Mouse (Mus musculus): ENCODE measurements around the gene Helz2. TPM values are rescaled to one million over a fixed set of nuclear protein-coding genes. Genes with fewer than 3 reads are reported as not detected.

Helz2 gene
- polyA plus RNA-seq, 1 experiment from 2014 or later, result 1.6 TPM

GRCm38 (mm10) chr2:181231171-181231570 lies 10.7 kb downstream of the Helz2 start:
- TF ChIP-seq EP300 (optimal IDR thresholded peaks at IDR 0.05) (no peak), CTCF (IDR thresholded peaks at IDR 0.05; ENCODE audit: low read depth) (no peak)
- Histone ChIP-seq H3K27me3 (ENCODE audit: control insufficient read depth, insufficient read depth, low read length) (no peaks in the 10 kb centered on the region), H3K9me3 (ENCODE audit: control insufficient read depth, low read length) (no peaks in the 10 kb centered on the region), H3K9ac (ENCODE audit: low read length) (no peak overlapping the region), H3K36me3 (ENCODE audit: control insufficient read depth, insufficient read depth, low read length) (peaks cover 3% of the 10 kb centered on the region; the same call in 1 of the 2 replicates), H3K4me2 (replicated peaks; ENCODE audit: low read depth) (no peak overlapping the region), H3K4me1 (replicated peaks; ENCODE audit: control insufficient read depth, insufficient read depth) (no peaks in the 10 kb centered on the region), H3K4me3 (ENCODE audit: low read depth, low read length) (no peak overlapping the region), H3K27ac (replicated peaks) (no peak overlapping the region)
- no peak for ATAC-seq (ENCODE audit: low FRiP score, low TSS enrichment)
- 76% methylated on average over 20 of the region's 20 CpGs for WGBS
- DNase-seq (ENCODE audit: low spot score), result no peak

DNA sequence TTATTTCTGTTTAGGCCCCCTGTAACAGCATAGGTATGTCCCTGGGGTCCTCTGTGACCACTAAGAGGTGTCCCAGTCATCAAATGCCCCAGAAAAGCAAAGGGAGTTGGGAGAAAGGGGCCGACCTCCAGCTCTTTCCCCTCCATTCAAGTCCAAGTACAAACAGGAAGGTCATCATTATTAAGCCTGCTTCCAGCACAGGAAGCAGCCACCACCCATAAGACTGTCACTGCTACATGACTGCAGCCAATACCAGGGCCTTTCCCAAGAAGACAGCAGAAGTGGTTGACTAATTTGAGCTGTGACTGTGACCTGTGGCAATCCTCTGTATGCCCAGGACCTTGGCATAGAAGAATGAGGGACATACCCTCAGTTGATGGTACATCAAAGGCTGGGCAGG lies 13.5 kb downstream of the Helz2 start:
- DNase-seq (ENCODE audit: low spot score) (no peak), ATAC-seq (ENCODE audit: low FRiP score, low TSS enrichment) (no peak)
- H3K9me3 ChIP-seq (ENCODE audit: control insufficient read depth, low read length), result no peaks in the 10 kb centered on the region
- no peak overlapping the region for H3K4me3 ChIP-seq (ENCODE audit: low read depth, low read length)
- H3K27ac ChIP-seq (replicated peaks), result no peak overlapping the region
- no peaks in the 10 kb centered on the region for H3K27me3 ChIP-seq (ENCODE audit: control insufficient read depth, insufficient read depth, low read length)
- H3K4me1 ChIP-seq (replicated peaks; ENCODE audit: control insufficient read depth, insufficient read depth), result no peaks in the 10 kb centered on the region
- TF ChIP-seq EP300 (optimal IDR thresholded peaks at IDR 0.05) (no peak), CTCF (IDR thresholded peaks at IDR 0.05; ENCODE audit: low read depth) (no peak)
- 79% methylated on average over 1 of the region's 1 CpGs for WGBS
- no peak overlapping the region for H3K4me2 ChIP-seq (replicated peaks; ENCODE audit: low read depth)
- peaks cover 3% of the 10 kb centered on the region; the same call in 1 of the 2 replicates for H3K36me3 ChIP-seq (ENCODE audit: control insufficient read depth, insufficient read depth, low read length)
- no peak overlapping the region for H3K9ac ChIP-seq (ENCODE audit: low read length)

- Histone ChIP-seq H3K4me3 (ENCODE audit: low read depth, low read length) (no peak overlapping the region), H3K27ac (replicated peaks) (no peak overlapping the region), H3K9ac (ENCODE audit: low read length) (no peak overlapping the region), H3K4me2 (replicated peaks; ENCODE audit: low read depth) (no peak overlapping the region), H3K27me3 (ENCODE audit: control insufficient read depth, insufficient read depth, low read length) (no peaks in the 10 kb centered on the region), H3K9me3 (ENCODE audit: control insufficient read depth, low read length) (no peaks in the 10 kb centered on the region), H3K4me1 (replicated peaks; ENCODE audit: control insufficient read depth, insufficient read depth) (no peaks in the 10 kb centered on the region), H3K36me3 (ENCODE audit: control insufficient read depth, insufficient read depth, low read length) (peaks cover 3% of the 10 kb centered on the region; the same call in 1 of the 2 replicates)
- 71% methylated on average over 3 of the region's 3 CpGs for WGBS
- no peak for TF ChIP-seq EP300 (optimal IDR thresholded peaks at IDR 0.05)
- TF ChIP-seq CTCF (IDR thresholded peaks at IDR 0.05; ENCODE audit: low read depth), result no peak
- ATAC-seq (ENCODE audit: low FRiP score, low TSS enrichment) (no peak), DNase-seq (ENCODE audit: low spot score) (no peak)
Observed at GRCm38 (mm10) chr2:181227122-181227521, 14.7 kb downstream of the Helz2 start.

- no peak for TF ChIP-seq EP300 (optimal IDR thresholded peaks at IDR 0.05)
- no peak for TF ChIP-seq CTCF (IDR thresholded peaks at IDR 0.05; ENCODE audit: low read depth)
- 68% methylated on average over 2 of the region's 2 CpGs for WGBS
- H3K9me3 ChIP-seq (ENCODE audit: control insufficient read depth, low read length), result no peaks in the 10 kb centered on the region
- H3K9ac ChIP-seq (ENCODE audit: low read length), result no peak overlapping the region
- no peak overlapping the region for H3K27ac ChIP-seq (replicated peaks)
- H3K4me2 ChIP-seq (replicated peaks; ENCODE audit: low read depth), result no peak overlapping the region
- no peaks in the 10 kb centered on the region for H3K27me3 ChIP-seq (ENCODE audit: control insufficient read depth, insufficient read depth, low read length)
- no peaks in the 10 kb centered on the region for H3K36me3 ChIP-seq (ENCODE audit: control insufficient read depth, insufficient read depth, low read length)
- H3K4me1 ChIP-seq (replicated peaks; ENCODE audit: control insufficient read depth, insufficient read depth), result no peaks in the 10 kb centered on the region; the same call in 1 of the 2 replicates
- ATAC-seq (ENCODE audit: low FRiP score, low TSS enrichment) (no peak), DNase-seq (ENCODE audit: low spot score) (no peak)
- no peak overlapping the region for H3K4me3 ChIP-seq (ENCODE audit: low read depth, low read length)
Observed at GRCm38 (mm10) chr2:181224994-181225393, 16.8 kb downstream of the Helz2 start.

GRCm38 (mm10) chr2:181220361-181220760 lies 21.5 kb downstream of the Helz2 start:
- Histone ChIP-seq H3K4me3 (ENCODE audit: low read depth, low read length) (peak overlapping the region; percentile 27; the same call in 1 of the 2 replicates), H3K4me1 (replicated peaks; ENCODE audit: control insufficient read depth, insufficient read depth) (peaks cover 5% of the 10 kb centered on the region), H3K9ac (ENCODE audit: low read length) (no peak overlapping the region), H3K9me3 (ENCODE audit: control insufficient read depth, low read length) (no peaks in the 10 kb centered on the region), H3K27ac (replicated peaks) (no peak overlapping the region), H3K27me3 (ENCODE audit: control insufficient read depth, insufficient read depth, low read length) (no peaks in the 10 kb centered on the region), H3K36me3 (ENCODE audit: control insufficient read depth, insufficient read depth, low read length) (no peaks in the 10 kb centered on the region), H3K4me2 (replicated peaks; ENCODE audit: low read depth) (peak overlapping the region; percentile 58)
- TF ChIP-seq CTCF (IDR thresholded peaks at IDR 0.05; ENCODE audit: low read depth) (no peak), EP300 (optimal IDR thresholded peaks at IDR 0.05) (no peak)
- DNase-seq (ENCODE audit: low spot score) (no peak), ATAC-seq (ENCODE audit: low FRiP score, low TSS enrichment) (no peak; the same call in 1 of the 2 replicates)
- 29% methylated on average over 2 of the region's 2 CpGs for WGBS

- ATAC-seq (ENCODE audit: low FRiP score, low TSS enrichment), result peak; percentile 89
- H3K36me3 ChIP-seq (ENCODE audit: control insufficient read depth, insufficient read depth, low read length), result no peaks in the 10 kb centered on the region
- peak within 1 kb of the TSS; percentile 27 for H3K4me3 ChIP-seq (ENCODE audit: low read depth, low read length)
- peaks cover 5% of the 10 kb centered on the region for H3K4me1 ChIP-seq (replicated peaks; ENCODE audit: control insufficient read depth, insufficient read depth)
- no peaks in the 10 kb centered on the region for H3K9me3 ChIP-seq (ENCODE audit: control insufficient read depth, low read length)
- H3K9ac ChIP-seq (ENCODE audit: low read length), result peak within 1 kb of the TSS; percentile 43; the same call in 1 of the 2 replicates
- 2% methylated on average over 25 of the region's 25 CpGs for WGBS
- peak; percentile 81 for DNase-seq (ENCODE audit: low spot score)
- TF ChIP-seq EP300 (optimal IDR thresholded peaks at IDR 0.05) (no peak), CTCF (IDR thresholded peaks at IDR 0.05; ENCODE audit: low read depth) (peak; percentile 62)
- H3K27ac ChIP-seq (replicated peaks), result peak within 1 kb of the TSS; percentile 30; the same call in 1 of the 2 replicates
- peak within 1 kb of the TSS; percentile 58 for H3K4me2 ChIP-seq (replicated peaks; ENCODE audit: low read depth)
- H3K27me3 ChIP-seq (ENCODE audit: control insufficient read depth, insufficient read depth, low read length), result no peaks in the 10 kb centered on the region
Observed at GRCm38 (mm10) chr2:181219538-181220216, 22.1 kb downstream of the Helz2 start, which contains the start of gene Fndc11. Gene Fndc11, plus strand, starts transcription at chr2:181220013.
